ENCODE assay signal across 8 mouse cellular contexts in the genomic region with DNA sequence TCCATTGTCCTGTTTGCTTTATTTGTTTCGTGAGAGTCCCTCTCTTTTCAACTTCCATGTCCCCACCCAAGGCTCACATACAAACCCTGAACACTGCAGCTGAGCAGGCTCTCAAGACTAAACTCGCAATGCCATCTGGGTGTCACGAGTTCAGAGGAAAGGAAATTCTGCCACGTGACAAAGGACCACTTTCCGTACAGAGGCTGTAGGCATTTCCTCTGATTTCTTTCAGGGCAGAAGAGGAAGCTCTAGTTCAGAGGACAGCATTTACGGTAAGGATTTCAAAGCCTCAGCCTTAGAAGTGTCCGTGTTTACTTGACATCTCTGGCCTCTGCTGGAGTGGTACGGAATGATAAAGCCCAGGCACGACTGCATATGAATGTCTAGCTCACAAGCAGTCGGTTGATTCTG. TPM values are rescaled to one million over a fixed set of nuclear protein-coding genes. Genes with fewer than 3 reads are reported as not detected.
A peak's percentile ranks its signal among the peaks of the same experiment; 100 is the strongest.
DNase-seq lines count a peak whose midpoint lies in the region; ATAC-seq lines count a peak whose summit lies in the region.

No protein-coding gene starts in this region.

- H3K36me3 ChIP-seq in hindbrain, embryonic 16.5 days (ENCODE audit: control insufficient read depth, insufficient read depth, low read length), result no peaks in the 10 kb centered on the region

- H3K27ac ChIP-seq in hindbrain, embryonic 16.5 days (ENCODE audit: low read depth, low read length), result no peak overlapping the region

- H3K9me3 ChIP-seq in hindbrain, embryonic 16.5 days (ENCODE audit: control insufficient read depth, low read length), result no peaks in the 10 kb centered on the region

- H3K9ac ChIP-seq in hindbrain, embryonic 16.5 days (ENCODE audit: low read depth, low read length), result no peak overlapping the region

- no peaks in the 10 kb centered on the region for H3K4me1 ChIP-seq in hindbrain, embryonic 16.5 days (ENCODE audit: control insufficient read depth, insufficient read depth, low read depth, low read length)

- DNase-seq in heart, adult 18-20 months, result peak; percentile 57 to 84
- DNase-seq in heart, postnatal 14 days, result no peak
- peak; percentile 39 for DNase-seq in embryo, embryonic 11 days
- peak; percentile 55 for DNase-seq in kidney, postnatal 10 days
- DNase-seq in urinary bladder, postnatal 10 days (ENCODE audit: low spot score), result no peak
- no peak for DNase-seq in adrenal gland, postnatal 14 days

- H3K4me2 ChIP-seq in hindbrain, embryonic 16.5 days (ENCODE audit: low read length), result no peak overlapping the region

- H3K4me3 ChIP-seq in hindbrain, embryonic 16.5 days (ENCODE audit: low read length), result no peak overlapping the region

- 64% methylated on average over 10 of the region's 10 CpGs for WGBS in hindbrain, embryonic 16.5 days

- intact Hi-C loops in heart, postnatal 14 days (cut with DNase I), result no loop called here

- ATAC-seq in megakaryocyte-erythroid progenitor cell, adult 5-6 weeks (replicated peaks; ENCODE audit: low FRiP score, low TSS enrichment, poor library complexity, severe bottlenecking), result peak; percentile 54
- ATAC-seq in hindbrain, embryonic 16.5 days, result no peak

- H3K27me3 ChIP-seq in hindbrain, embryonic 16.5 days (replicated peaks; ENCODE audit: control insufficient read depth, insufficient read depth, low read length), result no peaks in the 10 kb centered on the region; the same call in 1 of the 2 replicates

RNA-seq across cellular contexts. Expression of gene Tgfbr2, which starts 29.9 kb away (rescaled TPM):
- total RNA-seq in heart, adult 18-20 months (2021), result 10 to 100 TPM; 28.7 to 33.6 TPM
- 10 to 100 TPM; 42.3 to 52.2 TPM for total RNA-seq in heart, postnatal 14 days (2021)
- total RNA-seq in megakaryocyte-erythroid progenitor cell, adult 5-6 weeks (2014; fragmentation: Nextera tagmentation), result 5.9 and 9.5 TPM in 2 replicates
- total RNA-seq in megakaryocyte-erythroid progenitor cell, adult 5-6 weeks (2017), result 7.0 and 12.4 TPM in 2 replicates
- polyA plus RNA-seq in hindbrain, embryonic 16.5 days (2015; fragmentation: Nextera tagmentation; extraction: Ambion mirVana), result 8.4 and 10.5 TPM in 2 replicates
- total RNA-seq in adrenal gland, postnatal 14 days (2021), result 62.4 and 84.4 TPM in 2 replicates

Comparison
In these comparisons a context has a peak if more than half of its experiments do, and no peak if none do; other contexts are left out.
1. DNase-seq: peak in heart, adult 18-20 months (2 of 2), embryo, embryonic 11 days (single experiment) and kidney, postnatal 10 days (single experiment); none in heart, postnatal 14 days (0 of 2), urinary bladder, postnatal 10 days (single experiment) and adrenal gland, postnatal 14 days (single experiment).